Mouse (Mus musculus): ENCODE results near the gene Mctp1.

- TF ChIP-seq POLR2A (IDR thresholded peaks at IDR 0.05; ENCODE audit: borderline replicate concordance, low read depth, low read length) (no peak), CTCF (IDR thresholded peaks at IDR 0.05; ENCODE audit: low read depth, low read length) (no peak)
Observed at GRCm38 (mm10) chr13:76895770-76896456, 511.6 kb downstream of the Mctp1 start.
